Mouse (Mus musculus): ENCODE results near the gene Gm20431. TPM values are rescaled to one million over a fixed set of nuclear protein-coding genes. Genes with fewer than 3 reads are reported as not detected.

Gm20431 gene
- total RNA-seq, 2 experiments from 2014 or later = 29.1 to 38.0 TPM

DNA sequence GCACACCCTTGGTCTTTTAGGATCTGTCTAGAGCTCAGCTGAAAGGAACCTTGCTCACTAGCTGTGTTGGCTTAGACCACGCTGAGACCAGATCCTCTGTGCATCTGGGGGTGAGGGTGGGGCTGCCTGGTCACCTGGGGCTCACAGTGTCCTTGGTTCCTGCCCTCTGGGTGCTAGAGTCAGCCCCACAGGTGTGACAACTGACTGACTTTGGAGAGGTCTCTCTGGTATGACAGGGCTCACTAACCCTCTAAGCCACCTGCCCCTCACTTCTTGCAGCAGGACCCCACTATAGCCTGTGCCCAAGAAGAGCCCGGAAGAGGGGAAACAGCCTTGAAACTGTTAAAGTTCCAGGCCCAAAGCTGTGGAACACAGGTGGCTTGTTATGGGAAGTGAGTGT, 58.9 kb downstream of the Gm20431 start:
- no peak overlapping the region for H3K27ac ChIP-seq
- H3K4me3 ChIP-seq = no peak overlapping the region
- intact Hi-C loops (cut with DNase I) = no loop called here
- DNase-seq (ENCODE audit: extremely low spot score in 1 of 2, low spot score in 2 of 2) = no peak
- no peak for TF ChIP-seq CTCF (IDR thresholded peaks at IDR 0.05)

DNA sequence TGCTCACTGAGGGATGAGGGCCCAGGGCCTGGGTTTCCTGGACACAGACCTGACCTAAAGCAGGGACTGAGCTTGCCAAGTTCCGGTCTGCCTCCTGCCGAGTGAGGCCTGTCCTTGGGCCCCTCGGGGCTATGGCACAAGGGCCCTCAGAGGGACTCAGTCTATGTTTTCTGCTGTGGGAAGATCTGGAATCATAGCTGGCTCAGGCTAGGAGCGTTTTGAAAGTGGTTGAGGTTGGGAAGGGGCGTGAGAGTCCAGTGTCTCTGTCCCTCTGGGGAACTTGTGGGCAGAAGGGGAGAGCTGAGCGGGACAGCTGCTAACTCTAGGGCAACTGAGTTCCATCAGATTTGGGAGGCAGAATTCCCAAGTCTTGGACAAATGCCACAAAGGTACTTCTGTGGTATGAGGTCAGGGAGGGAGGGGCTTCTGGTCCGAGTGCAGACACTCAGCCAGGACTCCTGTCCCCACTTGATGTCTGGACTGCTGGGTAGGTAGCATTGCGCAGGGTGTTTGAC, 60.8 kb downstream of the Gm20431 start:
- no peak overlapping the region for H3K27ac ChIP-seq
- TF ChIP-seq CTCF (IDR thresholded peaks at IDR 0.05) = no peak
- no peak overlapping the region for H3K4me3 ChIP-seq
- intact Hi-C loops (cut with DNase I) = no loop called here
- no peak for DNase-seq (ENCODE audit: extremely low spot score in 1 of 2, low spot score in 2 of 2)

DNA sequence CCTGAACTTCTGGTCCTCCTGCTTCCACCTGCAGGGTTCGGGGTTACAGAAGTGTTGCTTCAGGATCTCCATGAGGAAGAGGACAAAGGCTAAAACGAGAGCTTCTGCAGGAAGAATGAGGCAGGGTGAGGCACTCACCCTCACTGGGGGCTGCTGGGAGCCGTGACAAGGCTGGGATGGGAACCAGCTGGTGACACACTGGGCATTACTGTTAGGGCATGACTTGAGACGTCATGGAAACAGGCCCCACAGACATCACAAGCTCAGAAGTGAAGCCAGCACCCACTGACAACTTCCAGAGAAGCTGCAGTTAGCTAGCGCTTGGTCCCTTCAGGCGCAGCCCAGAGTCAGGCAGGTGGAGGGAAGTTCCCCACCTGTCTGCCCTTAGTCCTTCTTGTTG, 61.4 kb downstream of the Gm20431 start:
- DNase-seq (ENCODE audit: extremely low spot score in 1 of 2, low spot score in 2 of 2) = no peak
- TF ChIP-seq CTCF (IDR thresholded peaks at IDR 0.05) = no peak
- Histone ChIP-seq H3K27ac (no peak overlapping the region), H3K4me3 (no peak overlapping the region)
- intact Hi-C loops (cut with DNase I) = no loop called here

DNA sequence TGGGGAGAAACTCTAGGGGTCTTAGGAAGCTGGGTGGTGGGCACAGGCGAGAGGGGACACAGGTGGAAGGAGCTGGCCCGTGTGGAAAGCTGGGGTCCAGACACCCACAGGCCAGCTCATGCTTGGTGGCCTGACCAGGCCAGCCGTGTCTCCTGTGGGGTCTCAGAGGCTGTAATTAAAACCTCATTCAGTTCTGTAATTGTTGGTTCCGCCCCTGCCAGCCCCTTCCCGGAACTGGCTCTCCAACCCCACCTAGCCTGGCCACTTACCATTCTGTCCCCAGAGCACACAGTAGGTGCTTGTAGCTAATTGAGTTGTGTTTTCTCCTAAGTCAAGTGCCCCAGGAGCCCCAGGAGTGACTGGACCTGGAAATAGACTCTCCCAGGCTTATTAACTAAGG, 62.1 kb downstream of the Gm20431 start:
- intact Hi-C loops (cut with DNase I) = no loop called here
- TF ChIP-seq CTCF (IDR thresholded peaks at IDR 0.05) = no peak
- Histone ChIP-seq H3K27ac (no peak overlapping the region), H3K4me3 (no peak overlapping the region)
- no peak for DNase-seq (ENCODE audit: extremely low spot score in 1 of 2, low spot score in 2 of 2)

DNA sequence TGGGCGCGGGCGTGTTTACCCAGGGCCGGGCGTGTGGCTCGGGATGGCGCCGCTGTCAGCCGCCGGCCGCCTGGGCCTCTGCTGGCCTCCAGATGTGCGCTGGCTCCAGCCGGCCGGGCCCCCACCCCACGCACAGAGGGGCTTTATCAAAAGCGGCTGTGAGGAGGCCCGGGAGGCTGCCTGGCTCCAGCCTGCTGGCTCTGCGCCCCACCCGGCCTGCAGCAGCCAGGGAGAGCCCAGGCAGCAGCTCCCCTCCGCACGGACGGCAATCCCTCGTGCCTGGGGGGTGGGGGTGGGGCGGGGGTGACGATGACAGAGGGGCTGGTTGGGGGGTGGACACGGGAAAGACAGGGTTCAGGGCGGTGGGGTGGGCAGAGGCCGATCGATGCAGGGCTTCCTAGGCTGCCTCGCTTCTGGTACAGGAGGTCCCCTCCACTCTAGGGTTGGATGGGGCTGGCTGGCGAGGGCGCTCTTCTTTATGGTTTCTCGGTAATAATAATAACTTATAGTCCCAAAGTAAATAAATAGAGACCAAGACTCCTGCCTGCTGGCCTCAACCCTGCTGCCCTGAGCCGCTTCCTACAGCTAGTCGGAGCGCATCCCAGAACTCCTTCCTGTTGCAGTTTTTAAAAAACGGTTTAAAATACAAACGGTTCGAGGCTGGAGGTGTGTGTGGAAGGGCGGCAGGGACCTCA, 63.7 kb downstream of the Gm20431 start:
- no peak overlapping the region for H3K4me3 ChIP-seq
- no peak for TF ChIP-seq CTCF (IDR thresholded peaks at IDR 0.05)

DNA sequence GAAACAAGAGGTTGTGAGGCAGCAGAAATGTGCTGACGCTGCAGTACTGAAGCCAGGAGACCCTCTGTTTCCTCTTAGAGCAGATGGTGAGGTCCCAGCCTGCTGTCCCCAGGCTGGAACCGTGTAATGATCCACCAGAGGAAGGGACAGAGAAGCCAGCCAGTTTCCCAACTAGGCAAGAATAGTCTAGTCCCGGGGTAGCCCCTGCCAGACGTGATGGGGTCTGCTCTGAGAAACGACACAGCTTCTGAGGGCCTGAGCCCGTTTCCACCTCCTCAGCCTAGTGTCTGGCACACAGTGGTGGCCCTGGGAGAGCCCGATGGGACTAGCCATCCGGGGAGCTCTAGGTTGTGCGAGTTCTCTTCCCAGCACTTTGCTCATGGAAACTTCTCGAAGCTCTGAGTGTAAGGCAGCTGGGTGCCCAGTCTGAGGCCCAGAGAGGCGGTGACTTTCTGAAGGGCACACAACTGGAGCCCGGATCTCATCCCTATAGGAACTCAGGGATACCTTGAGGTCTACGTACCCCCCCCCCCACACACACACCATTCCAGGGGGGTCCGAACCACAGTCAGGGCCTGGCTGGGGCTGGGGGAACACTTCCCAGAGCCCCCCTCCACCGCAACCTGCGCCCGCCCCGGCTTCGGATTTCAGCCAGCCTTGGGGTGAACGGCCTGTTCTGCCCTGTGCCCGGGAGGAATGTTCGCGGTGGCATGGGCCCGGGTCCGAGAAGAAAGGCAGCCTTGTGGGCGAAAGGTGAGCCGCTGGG, 64.4 kb downstream of the Gm20431 start:
- Histone ChIP-seq H3K27ac (no peak overlapping the region), H3K4me3 (no peak overlapping the region)
- intact Hi-C loops (cut with DNase I) = no loop called here

More for the DNA sequence above, 63.7 kb downstream of the Gm20431 start:
- DNase-seq (ENCODE audit: extremely low spot score in 1 of 2, low spot score in 2 of 2) = no peak
- intact Hi-C loops (cut with DNase I) = no loop called here
- H3K27ac ChIP-seq = no peak overlapping the region

DNA sequence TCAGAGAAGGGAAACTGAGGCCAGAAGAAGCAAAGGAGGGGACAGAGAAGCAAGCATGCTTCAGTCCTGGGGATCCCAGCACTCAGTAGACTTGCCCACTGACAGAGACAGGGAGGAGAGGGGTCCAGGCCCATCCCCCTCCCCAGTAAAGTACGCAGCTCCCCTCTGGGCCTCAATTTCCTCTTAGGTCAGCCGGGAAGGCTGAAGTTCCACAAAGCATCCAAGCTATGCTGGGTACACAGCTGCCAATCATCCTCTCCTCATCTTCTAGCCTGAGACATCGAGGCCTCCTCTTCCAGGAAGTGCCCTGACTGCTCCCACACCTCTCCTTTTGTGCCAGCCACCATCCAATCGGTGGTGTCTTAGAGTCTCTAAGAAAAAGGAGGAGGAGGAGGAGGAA, 65.0 kb downstream of the Gm20431 start:
- H3K27ac ChIP-seq = no peak overlapping the region

More for the DNA sequence above, 64.4 kb downstream of the Gm20431 start:
- TF ChIP-seq CTCF (IDR thresholded peaks at IDR 0.05) = no peak
- no peak for DNase-seq (ENCODE audit: extremely low spot score in 1 of 2, low spot score in 2 of 2)

DNA sequence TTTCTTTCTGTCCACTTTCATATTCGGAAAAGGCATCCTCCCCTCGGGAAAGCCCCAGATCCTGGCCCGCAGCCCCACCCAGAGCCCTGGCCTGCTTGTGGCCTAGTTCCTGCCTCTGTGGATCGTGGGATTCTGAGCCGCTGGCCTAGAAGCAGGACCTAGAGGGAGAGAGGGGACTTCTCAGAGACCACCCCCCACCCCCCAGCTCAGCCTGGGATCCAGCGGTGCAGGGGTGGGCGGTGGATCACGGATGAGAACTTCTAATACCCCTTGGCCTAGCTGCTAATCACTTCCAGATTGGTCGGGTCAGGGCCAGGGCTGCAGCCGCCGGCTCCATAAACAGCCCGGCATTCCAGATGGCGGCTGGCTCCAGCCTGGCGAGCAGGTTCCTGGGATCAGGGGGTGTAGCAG, 65.5 kb downstream of the Gm20431 start:
- no peak for DNase-seq (ENCODE audit: extremely low spot score in 1 of 2, low spot score in 2 of 2)
- TF ChIP-seq CTCF (IDR thresholded peaks at IDR 0.05) = no peak
- intact Hi-C loops (cut with DNase I) = no loop called here
- Histone ChIP-seq H3K4me3 (no peak overlapping the region), H3K27ac (no peak overlapping the region; the same call in 1 of the 2 replicates)

More for the DNA sequence above, 65.0 kb downstream of the Gm20431 start:
- DNase-seq (ENCODE audit: extremely low spot score in 1 of 2, low spot score in 2 of 2) = no peak
- intact Hi-C loops (cut with DNase I) = no loop called here
- TF ChIP-seq CTCF (IDR thresholded peaks at IDR 0.05) = no peak
- H3K4me3 ChIP-seq = no peak overlapping the region

DNA sequence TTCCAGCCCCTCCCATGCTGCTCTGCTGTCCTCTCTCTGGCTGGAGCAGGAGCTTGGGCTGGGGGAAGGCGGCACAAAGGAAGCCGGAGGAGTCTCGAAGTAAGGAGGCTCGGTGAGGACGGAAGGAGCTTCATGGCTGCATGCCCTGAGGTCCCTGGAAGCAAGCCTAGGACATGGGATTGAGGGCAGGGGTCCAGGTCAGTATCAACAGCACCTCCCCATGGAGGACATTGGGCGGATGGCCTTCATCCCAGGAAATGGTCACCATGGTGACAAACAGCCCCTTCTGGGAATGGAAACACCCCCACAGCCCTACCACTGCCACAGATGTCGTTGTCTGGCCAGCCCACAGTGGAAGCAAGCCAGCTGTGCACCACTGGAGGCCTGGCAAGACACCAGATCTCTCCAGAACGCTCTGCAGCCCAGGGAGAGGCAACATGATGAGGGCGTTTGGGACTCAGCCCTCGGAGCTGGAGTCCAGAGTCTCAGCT, 66.8 kb downstream of the Gm20431 start:
- TF ChIP-seq CTCF (IDR thresholded peaks at IDR 0.05) = no peak; the same call in 1 of the 2 replicates
- peak; percentile 40 to 60 for DNase-seq (ENCODE audit: extremely low spot score in 1 of 2, low spot score in 2 of 2)
- intact Hi-C loops (cut with DNase I) = no loop called here
- Histone ChIP-seq H3K27ac (no peak overlapping the region; the same call in 1 of the 2 replicates), H3K4me3 (no peak overlapping the region)

DNA sequence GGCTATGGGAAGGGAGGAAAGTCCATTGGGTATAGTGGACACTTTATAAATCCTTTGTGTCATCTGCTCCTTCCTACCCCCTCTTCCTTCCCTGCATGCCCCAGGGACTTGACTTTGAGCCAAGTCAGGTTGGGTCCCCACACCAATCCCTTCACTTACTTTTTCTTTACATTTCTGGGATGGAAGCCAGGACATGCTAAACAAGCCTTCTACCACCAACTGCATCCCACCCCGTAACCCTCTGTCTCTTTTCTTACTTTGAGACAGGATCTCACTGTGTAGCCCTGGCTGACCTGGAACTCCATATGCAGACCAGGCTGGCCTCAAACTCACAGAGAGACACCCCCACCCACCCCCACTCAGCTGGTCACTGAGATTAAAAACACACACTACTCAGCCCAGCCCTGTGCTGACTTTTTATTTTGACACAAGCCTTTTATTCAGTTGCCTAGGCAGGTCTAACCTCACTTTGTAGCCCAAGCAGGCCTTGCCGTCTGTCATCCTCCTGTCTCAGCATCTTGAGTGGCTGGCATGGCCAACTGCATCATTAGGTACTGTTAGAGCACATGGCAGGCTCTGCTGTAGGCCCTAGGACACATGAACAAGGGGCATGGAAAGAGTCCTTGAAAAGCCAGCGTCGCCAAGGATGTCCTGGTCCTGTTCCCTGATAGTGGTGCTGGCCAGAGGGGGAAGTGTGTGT, 67.6 kb downstream of the Gm20431 start:
- TF ChIP-seq CTCF (IDR thresholded peaks at IDR 0.05) = no peak
- Histone ChIP-seq H3K4me3 (no peak overlapping the region), H3K27ac (peak overlapping the region; percentile 36; the same call in 1 of the 2 replicates)
- intact Hi-C loops (cut with DNase I) = no loop called here
- no peak for DNase-seq (ENCODE audit: extremely low spot score in 1 of 2, low spot score in 2 of 2)

DNA sequence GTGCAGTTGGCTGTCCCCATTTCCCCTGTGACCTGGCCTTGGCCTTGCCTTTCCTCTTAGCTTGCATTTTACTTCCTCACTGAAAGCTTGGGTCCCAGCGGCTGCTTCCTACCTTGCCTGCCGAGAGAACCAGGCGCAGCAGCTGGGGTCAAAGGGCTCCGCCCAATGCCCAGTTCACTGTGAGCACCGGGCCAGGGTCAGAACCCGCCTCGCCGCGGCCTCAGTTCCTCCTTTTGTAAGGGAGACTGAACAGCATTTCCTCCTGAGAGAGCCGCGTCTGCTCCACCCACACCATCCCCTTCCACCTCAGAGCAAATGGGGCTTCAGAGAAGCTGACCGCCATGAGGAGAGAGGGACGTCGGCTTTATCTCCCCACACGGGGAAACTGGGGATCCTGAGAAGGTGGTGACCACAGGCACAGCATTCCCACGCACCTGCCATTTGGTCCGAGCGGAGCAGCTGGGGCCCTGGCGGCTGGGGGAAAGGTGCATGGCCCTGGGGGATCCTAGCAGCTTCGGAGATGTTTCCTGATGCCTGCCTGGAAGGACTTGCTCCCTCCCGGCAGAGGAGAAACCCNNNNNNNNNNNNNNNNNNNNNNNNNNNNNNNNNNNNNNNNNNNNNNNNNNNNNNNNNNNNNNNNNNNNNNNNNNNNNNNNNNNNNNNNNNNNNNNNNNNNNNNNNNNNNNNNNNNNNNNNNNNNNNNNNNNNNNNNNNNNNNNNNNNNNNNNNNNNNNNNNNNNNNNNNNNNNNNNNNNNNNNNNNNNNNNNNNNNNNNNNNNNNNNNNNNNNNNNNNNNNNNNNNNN, 72.3 kb downstream of the Gm20431 start:
- Histone ChIP-seq H3K27ac (peak overlapping the region; percentile 70), H3K4me3 (peak overlapping the region; percentile 37)
- no peak for TF ChIP-seq CTCF (IDR thresholded peaks at IDR 0.05)
- no peak for DNase-seq (ENCODE audit: extremely low spot score in 1 of 2, low spot score in 2 of 2)
- intact Hi-C loops (cut with DNase I) = no loop called here

Data from left cerebral cortex, adult 2 months (tissue).